Mouse (Mus musculus) MEL (cell line): Measurements from ENCODE around the gene Negr1.

Experiments used
- CTCF ChIP-seq, 3 experiments: IDR thresholded peaks in 2 of 3; conservative IDR thresholded peaks in 1 of 3; 2 replicates each; pipeline ENCODE4 v1.5.1; 2011 to 2012; ENCODE audit warnings: low read length in 3 of 3, low read depth in 2 of 3, mild to moderate bottlenecking in 2 of 3, improper control_type of control experiment in 1 of 3, inconsistent platforms in 1 of 3, mixed read lengths in 1 of 3, moderate library complexity in 1 of 3; ENCODE audit not compliant: control insufficient read depth in 1 of 3, insufficient read depth in 1 of 3, poor library complexity in 1 of 3, severe bottlenecking in 1 of 3
- E2F4 ChIP-seq: IDR thresholded peaks from 2 replicates; pipeline ENCODE4 v1.6.1; 2011; ENCODE audit warnings: low read depth, low read length, improper control_type of control experiment, borderline replicate concordance
- EP300 ChIP-seq, 2 experiments: IDR thresholded peaks; 2 replicates each; pipeline ENCODE4 v1.6.1; 2011; ENCODE audit warnings: improper control_type of control experiment in 2 of 2, low read length in 2 of 2, low read depth in 1 of 2, mild to moderate bottlenecking in 1 of 2
- GATA1 ChIP-seq: IDR thresholded peaks from 2 replicates; pipeline ENCODE4 v1.6.1; 2011; ENCODE audit warnings: low read depth, low read length, improper control_type of control experiment
- NELFE ChIP-seq: IDR thresholded peaks from 2 replicates; pipeline ENCODE4 v1.6.1; 2011; ENCODE audit warnings: low read depth, low read length, improper control_type of control experiment
- POLR2AphosphoS5 ChIP-seq: IDR thresholded peaks from 2 replicates; pipeline ENCODE4 v1.6.1; 2012; ENCODE audit warnings: low read depth, borderline replicate concordance, mild to moderate bottlenecking, inconsistent platforms, low read length, moderate library complexity, mixed read lengths
- RAD21 ChIP-seq: IDR thresholded peaks from 2 replicates; pipeline ENCODE4 v1.6.1; 2011; ENCODE audit warnings: mild to moderate bottlenecking, low read depth, low read length, improper control_type of control experiment
- TAL1 ChIP-seq: IDR thresholded peaks from 2 replicates; pipeline ENCODE4 v1.6.1; 2012; ENCODE audit warnings: mild to moderate bottlenecking, inconsistent platforms, low read length, moderate library complexity, mixed read lengths
- TBP ChIP-seq: IDR thresholded peaks from 2 replicates; pipeline ENCODE4 v1.8.0; 2011; ENCODE audit warnings: low read depth, low read length, improper control_type of control experiment
- ZC3H11A ChIP-seq: IDR thresholded peaks from 2 replicates; pipeline ENCODE4 v1.6.1; 2012; ENCODE audit warnings: low read depth, mild to moderate bottlenecking, inconsistent platforms, low read length, improper control_type of control experiment
- ZKSCAN1 ChIP-seq: IDR thresholded peaks from 2 replicates; pipeline ENCODE4 v1.6.1; 2012; ENCODE audit warnings: low read depth, mild to moderate bottlenecking, inconsistent platforms, low read length, improper control_type of control experiment, moderate library complexity

DNA sequence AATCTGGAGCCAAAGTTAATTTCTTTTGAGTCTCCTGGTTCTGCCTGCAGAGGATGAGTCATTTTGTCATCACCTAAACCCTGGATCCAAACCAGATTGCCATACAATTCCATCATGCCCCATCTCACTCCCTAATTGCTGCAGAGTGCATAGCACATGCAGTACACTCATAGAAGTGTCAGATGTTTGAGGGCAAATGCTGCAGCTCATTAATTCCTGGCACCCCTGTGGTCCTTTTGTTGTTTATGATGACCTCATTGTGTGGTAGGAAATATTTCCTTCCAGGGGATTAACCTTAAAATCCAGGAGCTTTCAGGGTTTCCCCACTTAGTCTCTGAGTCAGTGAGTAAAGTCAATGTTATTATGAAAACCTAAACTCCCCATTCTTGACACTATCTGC is 229.6 kb downstream of the Negr1 start:
- no peak for TF ChIP-seq TAL1
- no peak for TF ChIP-seq ZC3H11A
- TF ChIP-seq CTCF (IDR thresholded peaks at IDR 0.05 in 2 of 3, conservative IDR thresholded peaks at IDR 0.05 in 1 of 3; ENCODE audit: control insufficient read depth in 1 of 3, insufficient read depth in 1 of 3, low read depth in 2 of 3, low read length in 3 of 3, poor library complexity in 1 of 3, severe bottlenecking in 1 of 3): no peak
- TF ChIP-seq TBP: no peak
- no peak for TF ChIP-seq EP300 (IDR thresholded peaks at IDR 0.05; ENCODE audit: low read depth in 1 of 2, low read length in 2 of 2)
- TF ChIP-seq POLR2AphosphoS5: no peak
- TF ChIP-seq GATA1: no peak
- no peak for TF ChIP-seq E2F4
- TF ChIP-seq NELFE: no peak
- no peak for TF ChIP-seq ZKSCAN1
- no peak for TF ChIP-seq RAD21
